Mouse (Mus musculus) monocyte, adult 5-6 weeks (primary cell): ENCODE results near the gene Hadhb. TPM values are rescaled to one million over a fixed set of nuclear protein-coding genes. Genes with fewer than 3 reads are reported as not detected.

ENCODE experiments used
- ATAC-seq: fragments of 153-309, 156-312 bp; replicated peaks from 2 replicates; pipeline ENCODE4 v1.8.0; 2017; ENCODE audit warnings: mild to moderate bottlenecking; ENCODE audit not compliant: low TSS enrichment, insufficient number of reproducible peaks, severe bottlenecking, poor library complexity, low FRiP score
- total RNA-seq: library from RNA; stranded (forward); fragments of 200-1000, 200-491, 200-594 nt; gene quantifications from 3 replicates; pipeline ENCODE4 v1.2.3, GENCODE M21; 2017

The Hadhb gene
- total RNA-seq, 1 experiment from 2014 or later, result 87.3 TPM

DNA sequence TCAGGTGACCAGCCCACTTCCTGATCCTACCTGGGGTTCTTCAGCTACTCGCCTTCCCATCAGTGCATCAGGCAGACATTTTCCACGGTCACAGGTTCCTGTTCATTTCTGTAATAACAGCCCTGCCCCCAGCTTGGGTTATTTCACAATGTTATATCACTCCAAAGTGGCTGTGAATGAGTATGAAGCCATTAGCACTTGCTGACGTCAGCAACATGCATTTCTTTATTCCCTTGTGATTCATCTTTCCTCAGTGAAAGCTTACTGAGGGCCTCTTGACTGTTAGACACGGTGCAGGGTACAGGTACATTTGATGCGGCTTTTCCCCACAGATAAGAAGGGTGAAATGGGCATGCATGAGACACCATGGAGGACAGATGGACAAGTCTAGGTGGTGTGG lies 60.9 kb downstream of the Hadhb start:
- no peak for ATAC-seq

DNA sequence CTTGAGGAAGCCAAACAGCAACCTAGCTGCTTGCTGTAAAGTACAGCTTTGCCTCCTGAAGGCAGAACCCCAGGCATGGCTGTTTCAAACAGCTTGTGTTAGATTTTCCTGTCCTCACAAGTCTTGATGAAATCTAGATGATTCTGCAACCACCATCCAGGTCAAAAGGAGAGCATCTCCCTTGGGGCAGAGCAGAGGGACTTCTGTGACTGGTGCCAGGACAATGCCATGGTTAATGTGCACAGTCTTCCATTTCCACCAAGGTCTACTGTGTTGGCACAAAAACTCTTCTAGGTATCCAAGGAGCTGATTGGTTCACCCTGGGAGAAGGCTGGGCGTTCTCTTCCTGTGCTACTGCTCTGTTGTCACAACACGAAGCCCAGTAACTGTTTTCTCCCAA lies 64.7 kb downstream of the Hadhb start:
- ATAC-seq, result no peak

DNA sequence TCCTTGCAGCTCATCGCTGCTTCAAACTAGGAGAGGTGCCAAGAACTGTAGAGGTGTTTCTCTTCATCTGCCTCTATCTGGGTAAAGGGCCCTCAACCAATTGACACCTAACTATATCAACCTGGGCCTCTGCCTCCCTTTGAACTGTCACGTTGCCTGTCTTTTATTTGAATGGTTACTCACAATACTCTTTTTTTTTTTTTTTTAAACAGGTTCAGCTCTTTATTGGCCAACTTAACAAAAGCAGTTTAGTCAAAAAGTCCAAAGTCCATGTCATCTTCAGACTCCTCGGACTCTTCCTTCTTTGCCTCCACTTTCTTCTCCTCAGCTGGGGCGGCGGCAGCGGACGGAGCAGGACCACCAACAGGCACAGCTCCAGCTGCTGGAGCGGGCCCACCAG lies 65.6 kb downstream of the Hadhb start:
- ATAC-seq, result no peak

DNA sequence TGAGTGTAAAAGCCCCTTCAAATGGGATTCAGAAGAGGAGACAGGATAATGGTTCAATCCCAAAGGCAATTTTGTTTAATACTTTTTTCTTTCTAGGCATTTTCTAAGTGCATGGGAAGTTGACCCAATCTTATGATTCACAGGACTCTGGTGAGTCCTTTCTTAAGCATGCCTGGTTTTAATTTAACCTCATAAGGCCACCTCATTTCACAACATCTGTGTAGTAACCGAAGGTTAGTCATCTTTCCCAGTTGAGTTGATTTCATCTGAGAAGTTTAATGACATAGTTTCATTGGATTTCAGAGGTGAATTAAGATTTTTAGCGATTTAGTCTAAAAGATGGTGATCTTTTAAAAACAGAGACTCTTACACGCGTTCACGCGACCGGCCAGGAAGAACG lies 67.6 kb downstream of the Hadhb start:
- no peak for ATAC-seq

DNA sequence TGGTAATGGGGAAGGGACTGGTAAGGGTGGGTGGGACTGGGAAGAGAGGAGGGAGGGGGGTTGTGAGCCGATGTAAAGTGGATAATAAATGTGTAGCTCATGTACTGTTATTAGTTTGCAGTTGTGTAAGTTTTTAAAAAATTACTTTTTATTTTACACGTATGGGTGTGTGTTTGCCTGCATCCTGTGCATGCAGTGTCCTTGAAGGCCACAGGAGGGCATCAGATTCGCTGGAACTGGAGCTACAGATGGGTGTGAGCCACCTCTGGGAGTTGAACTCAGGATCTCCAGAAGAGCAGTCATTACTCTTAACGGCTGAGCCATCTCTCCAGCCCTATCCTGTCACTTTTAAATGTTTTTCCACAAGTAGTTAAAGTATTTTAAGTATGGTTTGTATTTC lies 75.9 kb downstream of the Hadhb start:
- ATAC-seq, result no peak

DNA sequence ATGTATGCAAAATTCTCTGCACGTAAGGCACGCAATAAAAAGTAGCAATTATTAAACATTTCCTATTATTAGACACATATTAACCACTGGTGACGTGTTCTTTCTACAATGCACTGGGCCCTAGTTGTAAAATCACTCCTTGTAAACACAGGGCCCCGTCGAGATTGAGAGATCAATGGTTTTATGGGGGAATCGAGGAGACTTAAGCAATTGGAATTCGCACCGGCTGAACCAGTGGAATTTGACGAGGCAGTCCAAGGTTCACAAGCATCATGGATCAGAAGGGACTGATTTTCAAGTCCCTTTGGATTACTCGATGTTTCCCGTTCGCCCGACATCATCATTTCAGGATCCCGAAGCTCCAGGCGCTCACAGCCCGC lies 76.8 kb downstream of the Hadhb start:
- no peak for ATAC-seq

DNA sequence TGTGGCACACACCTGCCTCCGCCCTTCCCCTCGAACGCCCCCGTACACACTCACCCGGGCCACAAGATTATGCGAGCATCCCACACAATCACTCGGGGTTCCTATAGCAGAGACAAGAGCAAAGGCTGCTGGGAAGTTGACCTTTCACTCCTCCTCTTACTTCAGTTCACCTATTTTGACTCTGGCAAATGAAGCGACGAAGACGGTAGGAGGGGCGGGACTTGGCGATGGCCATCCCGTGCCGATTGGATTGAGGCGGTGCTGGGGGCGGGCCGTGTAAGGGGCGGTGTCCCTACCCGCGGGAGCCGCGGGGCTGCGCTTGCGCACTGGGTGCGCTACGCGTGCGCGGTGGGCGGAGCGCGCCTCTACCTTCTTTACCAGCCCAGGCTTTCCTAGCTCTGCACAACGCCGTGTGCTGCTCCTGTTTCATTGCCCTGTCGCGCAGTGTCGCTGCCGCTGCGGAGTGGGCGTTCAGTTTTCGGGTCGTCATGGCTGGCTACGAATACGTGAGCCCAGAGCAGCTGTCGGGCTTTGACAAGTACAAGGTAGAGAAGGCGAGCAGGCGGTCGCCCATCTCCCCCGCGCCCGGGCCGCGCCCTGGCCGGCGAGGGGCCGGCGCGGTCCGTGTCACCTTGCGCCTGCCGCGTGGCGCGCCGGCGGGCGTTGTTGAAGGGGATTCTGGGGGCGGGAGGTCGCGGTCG lies 77.4 kb downstream of the Hadhb start, which contains the start of gene Selenoi:
Gene Selenoi, plus strand, starts transcription at position 311 of the 701 bp plus-strand sequence.
- ATAC-seq, result peak; percentile 99

DNA sequence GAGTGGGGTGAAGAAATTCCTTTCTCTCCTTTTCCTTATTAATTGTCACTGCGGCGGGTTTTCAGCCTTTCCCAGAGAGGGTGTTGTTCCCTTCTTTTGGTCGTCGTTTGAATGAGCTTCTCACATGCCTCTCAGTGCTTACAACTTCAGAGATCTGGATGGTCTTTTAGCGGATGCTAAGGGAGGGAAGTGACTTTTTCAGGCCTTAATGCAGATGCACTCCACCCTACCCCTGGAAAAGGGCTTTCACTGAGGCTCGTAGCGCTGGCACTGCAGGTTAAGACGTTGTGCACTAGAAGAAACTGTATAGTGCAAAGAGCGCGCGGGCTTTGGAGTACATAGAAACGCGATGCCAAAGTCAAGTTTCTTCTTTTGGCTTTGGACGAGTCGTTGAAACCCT lies 78.0 kb downstream of the Hadhb start:
- ATAC-seq, result no peak

DNA sequence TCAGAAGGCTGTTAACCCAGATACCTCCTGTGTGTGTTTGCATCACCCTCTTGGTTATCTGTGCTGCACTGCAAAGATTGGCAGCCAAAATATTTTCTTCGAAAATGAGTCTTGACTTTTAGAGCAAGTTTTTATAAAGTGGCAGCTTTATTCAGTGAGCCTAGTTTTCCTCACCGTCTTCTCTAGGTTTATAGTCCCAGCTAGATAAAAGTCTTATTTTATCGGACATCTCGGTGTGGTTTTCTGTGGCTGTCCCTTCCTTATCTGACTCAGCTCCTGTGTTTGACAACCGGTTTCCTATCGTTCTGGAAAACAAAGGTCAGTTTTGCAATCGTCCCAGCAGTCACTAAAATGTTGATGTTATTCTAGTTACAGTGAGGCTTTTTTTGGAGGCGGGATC lies 78.9 kb downstream of the Hadhb start:
- ATAC-seq, result no peak

Other genes starting within 250 kb of the Hadhb start
- gene Il6, start 142.1 kb upstream of the Hadhb start, total RNA-seq, result 8.9 to 152 TPM (median 122 TPM) in 3 replicates
- gene Tyms, start 81.6 kb upstream of the Hadhb start, total RNA-seq, result 4.6 to 6.0 TPM (median 5.5 TPM) in 3 replicates
- not detected in 3 replicates for gene Garem2, start 50.1 kb upstream of the Hadhb start, total RNA-seq
- not detected in 3 replicates for gene 3110082J24Rik, start 49.2 kb upstream of the Hadhb start, total RNA-seq
- 103 to 133 TPM (median 113 TPM) in 3 replicates for gene Hadha, start 86 bp upstream of the Hadhb start, total RNA-seq
- not detected in 3 replicates for gene Adgrf3, start 50.5 kb downstream of the Hadhb start, total RNA-seq
- gene Selenoi, start 77.3 kb downstream of the Hadhb start, total RNA-seq, result 19.7 to 23.6 TPM (median 22.3 TPM) in 3 replicates
- gene Drc1, start 126.1 kb downstream of the Hadhb start, total RNA-seq, result 0.19 to 0.53 TPM in 2 of 3 replicates, not detected in the other